Mouse (Mus musculus) MEL (cell line): ENCODE measurements around the gene Gcnt4. TPM values are rescaled to one million over a fixed set of nuclear protein-coding genes. Genes with fewer than 3 reads are reported as not detected.

ENCODE experiments used
- DNase-seq: peaks from one replicate; pipeline ENCODE4 v3.0.0; 2011; ENCODE audit warnings: low read depth, low spot score
- H3K27ac ChIP-seq: 2 replicates; pipeline ENCODE4 v1.5.1; 2012; ENCODE audit warnings: low read depth, mild to moderate bottlenecking, control low read depth, low read length, moderate library complexity; ENCODE audit not compliant: control insufficient read depth
- H3K27me3 ChIP-seq, 2 experiments: fragments of 150-350 bp in 1 of 2; sonication (generic) in 1 of 2; 2 replicates each; pipeline ENCODE4 v1.6.1; 2012; ENCODE audit warnings: low read length in 2 of 2, mild to moderate bottlenecking in 2 of 2, improper control_type of control experiment in 1 of 2, moderate library complexity in 1 of 2; ENCODE audit not compliant: insufficient read depth in 2 of 2, control insufficient read depth in 1 of 2
- H3K36me3 ChIP-seq, 2 experiments: 2 replicates each; pipeline ENCODE4 v1.6.1; 2012 to 2014; ENCODE audit warnings: low read length in 2 of 2, improper control_type of control experiment in 1 of 2, inconsistent platforms in 1 of 2, mild to moderate bottlenecking in 1 of 2; ENCODE audit not compliant: insufficient read depth in 2 of 2, control insufficient read depth in 1 of 2
- H3K4me1 ChIP-seq, 2 experiments: fragments of 150-350 bp in 1 of 2; sonication (generic) in 1 of 2; 2 replicates each; pipeline ENCODE4 v1.6.1; 2012; ENCODE audit warnings: low read length in 2 of 2, improper control_type of control experiment in 1 of 2, mild to moderate bottlenecking in 1 of 2; ENCODE audit not compliant: insufficient read depth in 2 of 2, control insufficient read depth in 1 of 2
- H3K4me3 ChIP-seq, 2 experiments: fragments of 150-350 bp in 1 of 2; sonication (generic) in 1 of 2; 2 replicates each; pipeline ENCODE4 v1.5.1; 2012; ENCODE audit warnings: low read depth in 2 of 2, low read length in 2 of 2, mild to moderate bottlenecking in 2 of 2, moderate library complexity in 2 of 2, control low read depth in 1 of 2, improper control_type of control experiment in 1 of 2; ENCODE audit not compliant: control insufficient read depth in 1 of 2, insufficient read depth in 1 of 2
- H3K79me2 ChIP-seq: 2 replicates; pipeline ENCODE4 v1.6.1; 2012; ENCODE audit warnings: mild to moderate bottlenecking, low read length, moderate library complexity; ENCODE audit not compliant: control insufficient read depth, poor library complexity, insufficient read depth
- H3K9ac ChIP-seq: 2 replicates; pipeline ENCODE4 v1.6.1; 2012; ENCODE audit warnings: low read depth, mild to moderate bottlenecking, control low read depth, low read length, moderate library complexity; ENCODE audit not compliant: control insufficient read depth, poor library complexity, severe bottlenecking
- H3K9me3 ChIP-seq: fragments of 150-350 bp; sonication (generic); replicated peaks from 2 replicates; pipeline ENCODE4 v1.6.1; 2012; ENCODE audit warnings: mild to moderate bottlenecking, low read length, improper control_type of control experiment, moderate library complexity; ENCODE audit not compliant: insufficient read depth
- CTCF ChIP-seq, 3 experiments: IDR thresholded peaks in 2 of 3; conservative IDR thresholded peaks in 1 of 3; 2 replicates each; pipeline ENCODE4 v1.5.1; 2011 to 2012; ENCODE audit warnings: low read length in 3 of 3, low read depth in 2 of 3, mild to moderate bottlenecking in 2 of 3, improper control_type of control experiment in 1 of 3, inconsistent platforms in 1 of 3, mixed read lengths in 1 of 3, moderate library complexity in 1 of 3; ENCODE audit not compliant: control insufficient read depth in 1 of 3, insufficient read depth in 1 of 3, poor library complexity in 1 of 3, severe bottlenecking in 1 of 3
- E2F4 ChIP-seq: IDR thresholded peaks from 2 replicates; pipeline ENCODE4 v1.6.1; 2011; ENCODE audit warnings: low read depth, low read length, improper control_type of control experiment, borderline replicate concordance
- ELF1 ChIP-seq: IDR thresholded peaks from 2 replicates; pipeline ENCODE4 v1.6.1; 2014; ENCODE audit warnings: low read depth, mild to moderate bottlenecking, inconsistent platforms, low read length, improper control_type of control experiment, moderate library complexity
- ETS1 ChIP-seq: IDR thresholded peaks from 2 replicates; pipeline ENCODE4 v1.6.1; 2012; ENCODE audit warnings: low read depth, mild to moderate bottlenecking, inconsistent platforms, low read length, improper control_type of control experiment, moderate library complexity
- GABPA ChIP-seq: IDR thresholded peaks from 2 replicates; pipeline ENCODE4 v1.6.1; 2012; ENCODE audit warnings: low read depth, mild to moderate bottlenecking, inconsistent platforms, low read length, improper control_type of control experiment, moderate library complexity
- GATA1 ChIP-seq: IDR thresholded peaks from 2 replicates; pipeline ENCODE4 v1.6.1; 2011; ENCODE audit warnings: low read depth, low read length, improper control_type of control experiment
- HCFC1 ChIP-seq: IDR thresholded peaks from 2 replicates; pipeline ENCODE4 v1.6.1; 2012; ENCODE audit warnings: low read depth, mild to moderate bottlenecking, inconsistent platforms, low read length, improper control_type of control experiment, moderate library complexity
- JUND ChIP-seq: IDR thresholded peaks from 2 replicates; pipeline ENCODE4 v1.6.1; 2011; ENCODE audit warnings: low read depth, mild to moderate bottlenecking, improper control_type of control experiment, low read length
- KAT2A ChIP-seq: conservative IDR thresholded peaks from 2 replicates; pipeline ENCODE4 v1.6.1; 2012; ENCODE audit warnings: low read depth, low read length, improper control_type of control experiment, inconsistent platforms
- MAFK ChIP-seq: IDR thresholded peaks from 2 replicates; pipeline ENCODE4 v1.6.1; 2011; ENCODE audit warnings: low read depth, mild to moderate bottlenecking, low read length, improper control_type of control experiment, borderline replicate concordance
- MAX ChIP-seq: IDR thresholded peaks from 2 replicates; pipeline ENCODE4 v1.6.1; 2011; ENCODE audit warnings: low read length, improper control_type of control experiment
- MAZ ChIP-seq: IDR thresholded peaks from 2 replicates; pipeline ENCODE4 v1.6.1; 2012; ENCODE audit warnings: low read depth, mild to moderate bottlenecking, inconsistent platforms, low read length, improper control_type of control experiment
- MXI1 ChIP-seq: IDR thresholded peaks from 2 replicates; pipeline ENCODE4 v1.6.1; 2011; ENCODE audit warnings: mild to moderate bottlenecking, low read depth, low read length, improper control_type of control experiment
- MYB ChIP-seq: IDR thresholded peaks from 2 replicates; pipeline ENCODE4 v1.6.1; 2011; ENCODE audit warnings: mild to moderate bottlenecking, low read depth, low read length, improper control_type of control experiment
- MYC ChIP-seq: IDR thresholded peaks from 2 replicates; pipeline ENCODE4 v1.6.1; 2011; ENCODE audit warnings: low read depth, mild to moderate bottlenecking, low read length, improper control_type of control experiment, moderate library complexity
- NELFE ChIP-seq: IDR thresholded peaks from 2 replicates; pipeline ENCODE4 v1.6.1; 2011; ENCODE audit warnings: low read depth, low read length, improper control_type of control experiment
- NRF1 ChIP-seq: IDR thresholded peaks from 2 replicates; pipeline ENCODE4 v1.6.1; 2014; ENCODE audit warnings: low read depth, mild to moderate bottlenecking, inconsistent platforms, low read length, improper control_type of control experiment, moderate library complexity; ENCODE audit not compliant: poor library complexity, insufficient read depth, severe bottlenecking
- POLR2A ChIP-seq, 2 experiments: IDR thresholded peaks; 2 replicates each; pipeline ENCODE4 v1.6.1; 2011 to 2012; ENCODE audit warnings: low read length in 2 of 2, mild to moderate bottlenecking in 2 of 2, control low read depth in 1 of 2, improper control_type of control experiment in 1 of 2, low read depth in 1 of 2, moderate library complexity in 1 of 2; ENCODE audit not compliant: control insufficient read depth in 1 of 2, insufficient read depth in 1 of 2, poor library complexity in 1 of 2
- POLR2AphosphoS5 ChIP-seq: IDR thresholded peaks from 2 replicates; pipeline ENCODE4 v1.6.1; 2012; ENCODE audit warnings: low read depth, borderline replicate concordance, mild to moderate bottlenecking, inconsistent platforms, low read length, moderate library complexity, mixed read lengths
- RAD21 ChIP-seq: IDR thresholded peaks from 2 replicates; pipeline ENCODE4 v1.6.1; 2011; ENCODE audit warnings: mild to moderate bottlenecking, low read depth, low read length, improper control_type of control experiment
- RCOR1 ChIP-seq: IDR thresholded peaks from 2 replicates; pipeline ENCODE4 v1.6.1; 2012; ENCODE audit warnings: low read depth, mild to moderate bottlenecking, inconsistent platforms, low read length, improper control_type of control experiment
- SMC3 ChIP-seq: IDR thresholded peaks from 2 replicates; pipeline ENCODE4 v1.6.1; 2011; ENCODE audit warnings: low read depth, low read length, improper control_type of control experiment
- TAL1 ChIP-seq: IDR thresholded peaks from 2 replicates; pipeline ENCODE4 v1.6.1; 2012; ENCODE audit warnings: mild to moderate bottlenecking, inconsistent platforms, low read length, moderate library complexity, mixed read lengths
- TCF12 ChIP-seq: IDR thresholded peaks from 2 replicates; pipeline ENCODE4 v1.6.1; 2014; ENCODE audit warnings: low read depth, mild to moderate bottlenecking, inconsistent platforms, low read length, improper control_type of control experiment, moderate library complexity
- USF2 ChIP-seq, 2 experiments: IDR thresholded peaks; 2 replicates each; pipeline ENCODE4 v1.6.1; 2011 to 2012; ENCODE audit warnings: improper control_type of control experiment in 2 of 2, low read length in 2 of 2, borderline replicate concordance in 1 of 2, inconsistent platforms in 1 of 2, low read depth in 1 of 2, mild to moderate bottlenecking in 1 of 2; ENCODE audit not compliant: insufficient read depth in 1 of 2
- ZC3H11A ChIP-seq: IDR thresholded peaks from 2 replicates; pipeline ENCODE4 v1.6.1; 2012; ENCODE audit warnings: low read depth, mild to moderate bottlenecking, inconsistent platforms, low read length, improper control_type of control experiment
- ZKSCAN1 ChIP-seq: IDR thresholded peaks from 2 replicates; pipeline ENCODE4 v1.6.1; 2012; ENCODE audit warnings: low read depth, mild to moderate bottlenecking, inconsistent platforms, low read length, improper control_type of control experiment, moderate library complexity
- ZMIZ1 ChIP-seq: IDR thresholded peaks from 2 replicates; pipeline ENCODE4 v1.6.1; 2012; ENCODE audit warnings: low read depth, mild to moderate bottlenecking, inconsistent platforms, low read length, improper control_type of control experiment, moderate library complexity
- polyA plus RNA-seq, 2 experiments: library from polyadenylated mRNA; stranded (reverse) in 1 of 2; unstranded in 1 of 2; fragments of >175 nt in 1 of 2; fragments of >200 nt in 1 of 2; gene quantifications; 2 replicates each; pipeline versions ENCODE4 v1.2.1 to v1.2.4; 2012; ENCODE audit warnings: low replicate concordance in 2 of 2, low read depth in 1 of 2; ENCODE audit not compliant: insufficient read length in 2 of 2, insufficient read depth in 1 of 2, missing spikeins in 1 of 2
- total RNA-seq: library from RNA; depleted of rRNA; stranded (reverse); fragments of 300-350 nt; gene quantifications from 2 replicates; pipeline ENCODE4 v1.2.3, GENCODE M21; 2012

Gene Gcnt4
- total and polyA plus RNA-seq, 3 experiments, result not detected

DNA sequence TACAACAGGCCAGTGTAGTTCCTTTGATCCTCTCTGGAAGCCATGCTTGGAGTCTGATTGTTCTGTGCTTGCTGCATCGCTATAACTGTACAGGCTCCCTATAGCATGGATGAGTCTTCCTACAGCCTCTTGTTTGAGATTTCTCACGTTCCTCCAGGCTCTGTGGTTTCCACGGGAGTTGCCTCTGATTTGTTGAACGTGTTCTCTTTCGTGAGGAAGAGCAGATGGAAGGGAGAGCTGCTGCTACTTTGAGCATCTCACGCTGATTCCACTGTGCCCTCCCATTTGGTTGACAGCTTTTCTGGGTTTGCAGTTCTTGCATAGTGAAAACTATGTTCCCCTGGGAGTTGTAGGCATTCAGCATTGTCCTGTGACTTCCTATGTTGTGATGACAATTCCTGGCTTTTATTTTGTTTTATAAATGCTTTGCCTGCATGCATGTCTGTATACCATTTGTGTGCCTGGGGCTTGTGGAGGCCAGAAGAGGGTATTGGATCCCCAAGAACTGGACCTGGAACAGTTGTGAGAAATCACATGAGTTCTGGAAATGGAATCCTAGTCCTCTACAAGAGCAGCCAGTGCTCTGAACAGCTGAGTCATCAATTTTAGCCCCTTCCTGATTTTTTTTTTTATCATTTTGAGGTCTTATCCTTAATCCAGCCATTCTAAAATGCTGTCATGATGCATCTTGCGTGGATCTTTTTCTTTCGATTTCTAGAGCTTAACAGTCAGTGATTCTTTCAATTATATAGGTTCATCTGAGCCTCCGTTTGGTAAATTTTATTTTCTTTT is 37.1 kb downstream of the Gcnt4 start:
- H3K36me3 ChIP-seq, result no peaks in the 10 kb centered on the region
- H3K79me2 ChIP-seq, result no peaks in the 10 kb centered on the region; the same call in 1 of the 2 replicates
- TF ChIP-seq GATA1 (no peak), GABPA (no peak), MXI1 (no peak), JUND (no peak), CTCF (IDR thresholded peaks at IDR 0.05 in 2 of 3, conservative IDR thresholded peaks at IDR 0.05 in 1 of 3; ENCODE audit: control insufficient read depth in 1 of 3, insufficient read depth in 1 of 3, low read depth in 2 of 3, low read length in 3 of 3, poor library complexity in 1 of 3, severe bottlenecking in 1 of 3) (no peak), TAL1 (no peak), MAZ (no peak), SMC3 (no peak), KAT2A (no peak), POLR2AphosphoS5 (no peak), MYB (no peak), ETS1 (no peak), ZC3H11A (no peak), NELFE (no peak), ZKSCAN1 (no peak), MYC (no peak), POLR2A (IDR thresholded peaks at IDR 0.05; ENCODE audit: control insufficient read depth in 1 of 2, insufficient read depth in 1 of 2, low read depth in 1 of 2, low read length in 2 of 2, poor library complexity in 1 of 2) (no peak), HCFC1 (no peak), E2F4 (no peak), NRF1 (no peak)
- H3K27ac ChIP-seq, result no peak overlapping the region
- H3K4me3 ChIP-seq, result no peak overlapping the region
- no peak for DNase-seq
- no peaks in the 10 kb centered on the region for H3K4me1 ChIP-seq
- H3K9ac ChIP-seq, result no peak overlapping the region
- H3K27me3 ChIP-seq, result no peaks in the 10 kb centered on the region; a peak in 2 of 4 replicates
- H3K9me3 ChIP-seq, result no peaks in the 10 kb centered on the region

DNA sequence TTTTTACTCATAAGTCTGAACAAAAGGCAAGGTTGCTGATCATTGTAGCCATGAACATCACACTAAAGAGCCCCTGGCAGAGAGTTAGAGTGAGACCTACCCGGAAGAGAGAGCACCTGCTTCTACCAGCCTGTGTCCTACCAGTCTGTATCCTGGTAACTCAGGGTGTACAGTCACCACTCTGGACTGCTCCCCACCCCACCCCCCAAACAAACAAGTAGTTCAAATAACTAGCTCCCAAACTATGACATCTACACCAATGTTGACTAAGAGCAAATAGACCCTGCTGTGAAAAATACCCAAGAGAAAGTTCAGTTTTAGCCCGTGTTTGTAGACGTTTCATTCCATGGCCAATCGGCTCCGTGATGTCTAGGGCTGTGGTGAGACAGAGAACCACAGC is 38.3 kb downstream of the Gcnt4 start:
- H3K4me1 ChIP-seq, result 0 out of 4 replicates have a peak, but pooled peaks cover 0 to 3% of the 10 kb centered on the region in 2 experiments
- no peaks in the 10 kb centered on the region; the same call in 1 of the 2 replicates for H3K79me2 ChIP-seq
- no peak overlapping the region for H3K9ac ChIP-seq
- H3K36me3 ChIP-seq, result peaks cover 0 to 2% of the 10 kb centered on the region in 2 experiments; a peak in 1 of 4 replicates
- no peak for DNase-seq
- H3K4me3 ChIP-seq, result no peak overlapping the region
- H3K27ac ChIP-seq, result no peak overlapping the region
- no peaks in the 10 kb centered on the region for H3K9me3 ChIP-seq
- no peaks in the 10 kb centered on the region; a peak in 2 of 4 replicates for H3K27me3 ChIP-seq
- TF ChIP-seq TCF12 (no peak), ELF1 (no peak), GABPA (no peak), MAFK (no peak), CTCF (IDR thresholded peaks at IDR 0.05 in 2 of 3, conservative IDR thresholded peaks at IDR 0.05 in 1 of 3; ENCODE audit: control insufficient read depth in 1 of 3, insufficient read depth in 1 of 3, low read depth in 2 of 3, low read length in 3 of 3, poor library complexity in 1 of 3, severe bottlenecking in 1 of 3) (no peak), ZMIZ1 (no peak), RAD21 (no peak), USF2 (IDR thresholded peaks at IDR 0.05; ENCODE audit: borderline replicate concordance in 1 of 2, insufficient read depth in 1 of 2, low read depth in 1 of 2, low read length in 2 of 2) (no peak), GATA1 (no peak), RCOR1 (no peak), POLR2AphosphoS5 (no peak), MAX (no peak)
- TF ChIP-seq, all 39 proteins: peak for 0
